Mouse (Mus musculus) megakaryocyte, embryonic 14.5 days (primary cell): Measurements from ENCODE around the gene Anxa5. TPM values are rescaled to one million over a fixed set of nuclear protein-coding genes. Genes with fewer than 3 reads are reported as not detected.

Source experiments
- H3K27me3 ChIP-seq: replicated peaks from 2 replicates; pipeline ENCODE3; 2012; ENCODE audit warnings: inconsistent platforms
- H3K36me3 ChIP-seq: replicated peaks from 2 replicates; pipeline ENCODE3; 2012; ENCODE audit warnings: low read length, inconsistent platforms, mixed read lengths
- H3K4me1 ChIP-seq: 2 replicates; pipeline ENCODE4 v1.6.1; 2012; ENCODE audit warnings: inconsistent platforms
- H3K4me3 ChIP-seq: replicated peaks from 2 replicates; pipeline ENCODE3; 2012; ENCODE audit warnings: moderate library complexity, mild to moderate bottlenecking, inconsistent platforms
- H3K9me3 ChIP-seq: 2 replicates; pipeline ENCODE4 v1.6.1; 2012; ENCODE audit warnings: inconsistent platforms
- FLI1 ChIP-seq: IDR thresholded peaks from 2 replicates; pipeline ENCODE4 v1.6.1; 2012; ENCODE audit warnings: low read length, inconsistent platforms, mixed read lengths
- GATA1 ChIP-seq: IDR thresholded peaks from 3 replicates; pipeline ENCODE4 v1.6.1; 2012; ENCODE audit warnings: mixed read lengths, low read length, inconsistent platforms, borderline replicate concordance
- polyA plus RNA-seq: library from polyadenylated mRNA; stranded (reverse); fragments of >175 nt; gene quantifications from 2 replicates; pipeline ENCODE4 v1.2.3, GENCODE M21; 2012; ENCODE audit warnings: low replicate concordance; ENCODE audit not compliant: insufficient read depth

Gene Anxa5
- polyA plus RNA-seq, 1 experiment: 227 TPM

DNA sequence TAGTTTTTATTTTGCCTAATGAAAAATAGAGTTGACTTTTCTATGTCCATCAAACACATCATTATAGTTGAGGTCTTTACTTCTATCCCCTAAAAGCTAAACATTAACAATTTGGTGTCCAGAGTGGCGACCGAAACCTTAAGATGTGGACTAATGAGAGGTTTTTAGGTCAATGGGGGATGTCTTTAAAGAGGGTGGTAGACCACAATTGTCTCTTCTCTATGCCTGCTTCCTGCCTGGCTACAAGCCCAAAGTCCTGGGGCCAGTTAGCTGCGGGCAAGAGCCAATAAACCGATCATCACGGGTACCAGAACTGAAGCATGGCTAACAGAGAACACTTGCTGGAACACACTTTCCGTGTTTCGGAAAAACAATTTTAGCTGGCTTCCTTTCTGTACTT, 15.0 kb downstream of the Anxa5 start:
- Histone ChIP-seq H3K4me1 (peaks cover 16% of the 10 kb centered on the region), H3K4me3 (no peak overlapping the region), H3K9me3 (no peaks in the 10 kb centered on the region), H3K27me3 (no peaks in the 10 kb centered on the region), H3K36me3 (peaks cover 91% of the 10 kb centered on the region)
- no peak for TF ChIP-seq FLI1
- TF ChIP-seq GATA1: no peak

DNA sequence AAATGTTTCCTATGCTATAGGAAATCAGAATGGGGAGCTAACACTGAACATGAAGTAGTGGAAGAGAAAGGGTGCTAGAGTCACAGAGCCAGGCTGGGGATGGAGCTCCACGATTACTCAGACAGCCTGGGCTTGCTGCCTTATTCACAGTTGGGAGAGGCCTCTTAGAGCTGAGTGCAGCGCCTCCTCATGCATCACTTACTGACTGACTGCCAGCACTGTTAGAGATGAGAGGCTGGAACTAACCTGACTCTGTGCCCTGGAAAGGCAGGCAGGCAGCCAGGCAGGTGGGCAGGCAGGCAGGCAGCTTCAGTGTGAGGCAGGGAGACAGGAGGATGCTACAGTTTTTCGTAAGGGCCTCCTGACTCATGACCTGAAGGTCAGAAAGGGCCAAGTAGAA, 20.1 kb downstream of the Anxa5 start:
- H3K36me3 ChIP-seq: peaks cover 96% of the 10 kb centered on the region

DNA sequence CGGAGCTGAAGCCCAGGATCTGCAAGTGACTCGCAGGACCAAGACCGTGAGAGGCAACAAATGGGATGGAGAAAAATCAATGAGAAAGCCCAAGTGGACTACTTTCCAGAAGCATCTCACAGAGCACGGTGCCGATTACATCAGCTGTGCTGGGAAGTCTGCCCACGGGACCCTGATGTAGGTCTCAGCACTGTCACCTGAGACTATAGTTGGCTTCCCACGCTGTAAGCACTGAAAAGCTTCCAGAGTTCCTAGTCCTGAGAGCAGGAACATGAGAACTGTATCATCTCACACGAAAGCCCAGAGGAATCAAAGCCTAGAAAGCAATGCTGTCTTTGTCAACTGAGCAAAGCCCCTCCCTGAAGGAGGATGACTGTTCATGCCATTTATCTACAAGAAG, 20.6 kb downstream of the Anxa5 start:
- Histone ChIP-seq H3K9me3 (no peaks in the 10 kb centered on the region), H3K4me3 (no peak overlapping the region), H3K36me3 (peaks cover 96% of the 10 kb centered on the region), H3K27me3 (no peaks in the 10 kb centered on the region), H3K4me1 (peaks cover 16% of the 10 kb centered on the region)
- TF ChIP-seq FLI1 (no peak), GATA1 (no peak)

More for the DNA sequence above, 20.1 kb downstream of the Anxa5 start:
- peaks cover 11% of the 10 kb centered on the region for H3K4me1 ChIP-seq
- no peaks in the 10 kb centered on the region for H3K9me3 ChIP-seq
- no peaks in the 10 kb centered on the region for H3K27me3 ChIP-seq
- H3K4me3 ChIP-seq: no peak overlapping the region
- TF ChIP-seq GATA1: no peak
- TF ChIP-seq FLI1: no peak

DNA sequence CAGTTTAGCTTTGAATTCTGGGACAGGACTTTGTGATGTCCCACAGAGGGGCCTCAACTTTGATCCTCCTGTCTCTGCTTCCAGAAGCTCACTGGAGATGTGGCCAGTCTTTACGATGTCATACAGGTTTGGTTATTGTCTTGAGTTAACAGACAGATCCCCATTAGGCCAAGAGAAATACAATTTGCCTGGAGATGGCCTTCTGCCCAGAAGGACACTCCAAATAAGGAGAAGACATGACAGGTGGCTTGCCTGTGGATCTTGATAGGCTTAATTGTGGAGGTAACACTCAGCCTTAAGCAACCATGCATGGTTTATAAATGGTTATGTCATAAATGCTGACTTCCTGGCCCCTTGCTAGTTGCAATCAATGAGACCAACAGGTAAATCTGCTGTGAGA, 23.2 kb downstream of the Anxa5 start:
- Histone ChIP-seq H3K36me3 (peaks cover 93% of the 10 kb centered on the region), H3K9me3 (no peaks in the 10 kb centered on the region), H3K27me3 (no peaks in the 10 kb centered on the region)

DNA sequence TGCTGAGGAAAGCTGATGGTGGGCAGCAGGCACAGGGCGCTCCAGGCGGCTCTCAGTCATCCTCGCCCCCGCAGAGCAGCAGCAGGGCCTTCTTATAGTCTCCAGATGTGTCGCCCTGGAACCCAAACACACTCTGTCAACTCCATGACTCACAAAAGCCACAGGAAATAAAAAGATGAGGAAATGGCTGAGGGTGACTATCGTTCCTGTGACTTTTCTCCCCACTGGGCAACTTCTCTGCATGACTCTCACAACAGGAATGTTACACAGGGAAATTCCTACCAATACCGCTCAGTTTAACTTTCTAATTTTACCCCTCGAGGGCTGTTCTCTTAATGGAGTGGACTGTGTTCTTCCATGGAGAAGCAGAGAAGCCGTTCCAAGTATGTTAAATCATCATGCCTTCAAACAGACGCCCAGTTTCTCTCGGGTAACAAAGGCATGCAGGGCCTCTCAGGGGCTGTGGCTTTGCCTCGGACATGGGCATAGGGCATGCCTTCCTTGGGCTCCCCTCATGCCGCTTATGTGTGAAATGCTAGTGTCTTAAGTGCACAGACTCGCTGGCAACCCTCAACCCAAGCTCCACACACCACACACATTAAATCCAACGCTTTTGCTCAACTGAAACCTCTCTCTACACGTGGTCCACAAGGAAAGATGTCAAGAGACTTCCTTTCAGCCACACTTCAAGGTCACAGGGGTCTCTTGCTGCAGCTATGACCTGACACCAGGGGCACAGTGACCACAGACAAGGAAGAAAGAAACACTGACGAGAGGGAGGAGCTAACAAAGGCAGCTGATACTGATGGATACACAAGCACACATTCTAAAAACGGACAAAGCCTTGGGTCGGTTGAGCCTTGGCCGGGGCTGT, 26.2 kb downstream of the Anxa5 start:
- TF ChIP-seq GATA1: no peak
- TF ChIP-seq FLI1: no peak
- H3K4me3 ChIP-seq: peak overlapping the region; percentile 82

More for the DNA sequence above, 23.2 kb downstream of the Anxa5 start:
- no peak overlapping the region for H3K4me3 ChIP-seq
- H3K4me1 ChIP-seq: peaks cover 34% of the 10 kb centered on the region
- TF ChIP-seq FLI1: no peak
- TF ChIP-seq GATA1: no peak

DNA sequence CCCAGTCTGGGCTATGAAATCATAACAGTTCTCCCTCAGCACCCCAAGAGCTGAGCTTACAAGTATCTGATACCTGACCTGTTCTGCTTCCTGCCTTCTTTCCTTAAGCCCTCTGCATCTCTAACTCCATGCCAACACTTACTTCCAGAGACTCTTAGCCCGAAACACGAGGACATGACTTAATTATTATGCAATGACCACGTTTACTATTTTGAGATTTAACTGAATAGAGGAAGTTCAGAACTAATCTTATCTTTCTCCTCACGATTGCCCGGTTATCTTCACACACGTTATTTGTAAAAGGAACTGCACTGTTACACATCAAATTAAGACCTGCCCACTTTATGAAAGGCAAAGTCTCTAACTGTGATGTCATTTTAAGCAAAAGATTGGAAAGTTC, 28.8 kb downstream of the Anxa5 start:
- H3K4me1 ChIP-seq: peaks cover 34% of the 10 kb centered on the region
- TF ChIP-seq FLI1 (no peak), GATA1 (no peak)
- no peak overlapping the region for H3K4me3 ChIP-seq
- no peaks in the 10 kb centered on the region for H3K27me3 ChIP-seq
- peaks cover 43% of the 10 kb centered on the region for H3K36me3 ChIP-seq
- H3K9me3 ChIP-seq: no peaks in the 10 kb centered on the region

More for the DNA sequence above, 26.2 kb downstream of the Anxa5 start:
- Histone ChIP-seq H3K27me3 (no peaks in the 10 kb centered on the region), H3K36me3 (peaks cover 68% of the 10 kb centered on the region), H3K4me1 (peaks cover 38% of the 10 kb centered on the region), H3K9me3 (no peaks in the 10 kb centered on the region)

DNA sequence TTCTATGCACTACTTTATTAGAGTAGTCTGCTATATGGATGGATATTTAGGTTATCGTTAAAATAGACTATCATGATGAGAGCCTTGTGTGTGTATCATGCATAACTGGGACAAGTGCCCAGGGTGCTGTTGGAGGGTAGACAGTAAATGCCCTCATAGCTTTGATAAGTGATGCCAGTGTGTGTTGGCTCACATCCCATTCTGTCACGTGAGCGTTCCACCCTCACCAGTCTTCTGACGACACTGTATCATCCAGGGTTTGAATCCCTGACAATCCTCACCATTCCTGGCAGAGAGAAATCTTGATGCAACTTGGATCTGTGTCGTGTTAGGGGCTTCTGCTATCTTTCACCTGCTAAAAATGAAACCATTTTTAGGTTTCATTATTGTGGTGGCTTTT, 29.2 kb downstream of the Anxa5 start:
- Histone ChIP-seq H3K4me1 (peaks cover 34% of the 10 kb centered on the region), H3K27me3 (peaks cover 2% of the 10 kb centered on the region), H3K36me3 (peaks cover 38% of the 10 kb centered on the region), H3K4me3 (peak overlapping the region; percentile 44), H3K9me3 (no peaks in the 10 kb centered on the region)
- TF ChIP-seq GATA1: no peak
- no peak for TF ChIP-seq FLI1

DNA sequence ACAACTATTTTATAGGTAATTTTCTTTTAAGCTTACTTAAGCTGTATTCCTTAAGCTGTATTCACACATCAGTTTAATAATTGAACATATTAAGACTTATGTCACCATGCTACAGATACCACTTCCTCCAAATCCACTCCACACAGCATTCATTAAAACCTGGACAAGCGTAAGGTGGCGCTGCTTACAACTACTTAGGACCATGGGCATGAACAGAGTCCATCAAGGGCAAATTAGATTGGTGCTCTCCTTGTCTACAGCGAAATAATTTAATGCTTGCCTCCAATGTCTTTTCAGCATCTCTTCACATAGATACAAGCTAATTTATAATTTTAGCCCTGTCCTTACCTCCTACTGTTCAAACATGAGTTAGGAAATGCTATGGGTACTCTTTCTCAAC, 29.7 kb downstream of the Anxa5 start:
- no peak overlapping the region for H3K4me3 ChIP-seq
- TF ChIP-seq FLI1 (no peak), GATA1 (no peak)
- no peaks in the 10 kb centered on the region for H3K9me3 ChIP-seq
- peaks cover 34% of the 10 kb centered on the region for H3K4me1 ChIP-seq
- H3K36me3 ChIP-seq: peaks cover 34% of the 10 kb centered on the region
- peaks cover 2% of the 10 kb centered on the region for H3K27me3 ChIP-seq

DNA sequence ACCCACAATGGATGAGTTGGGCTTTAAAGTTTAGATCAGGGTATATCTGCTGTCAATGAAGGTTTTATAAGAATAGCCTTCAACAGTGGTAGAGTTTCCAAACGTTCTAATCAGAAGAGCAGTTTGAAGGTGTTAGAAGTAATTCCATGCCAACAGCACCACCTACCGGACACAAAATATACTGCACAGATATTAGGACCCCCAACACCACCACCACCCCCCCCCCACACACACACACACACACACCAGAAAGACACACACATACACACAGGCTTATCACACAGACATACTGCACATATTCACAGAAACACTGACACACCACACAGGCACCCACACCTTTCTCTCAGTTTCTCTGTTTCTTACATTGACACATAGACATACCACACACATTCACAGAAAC, 33.3 kb downstream of the Anxa5 start:
- Histone ChIP-seq H3K36me3 (peaks cover under 1% of the 10 kb centered on the region), H3K27me3 (peaks cover 7% of the 10 kb centered on the region), H3K4me3 (no peak overlapping the region), H3K9me3 (no peaks in the 10 kb centered on the region), H3K4me1 (peaks cover 10% of the 10 kb centered on the region)
- TF ChIP-seq FLI1 (no peak), GATA1 (no peak)

DNA sequence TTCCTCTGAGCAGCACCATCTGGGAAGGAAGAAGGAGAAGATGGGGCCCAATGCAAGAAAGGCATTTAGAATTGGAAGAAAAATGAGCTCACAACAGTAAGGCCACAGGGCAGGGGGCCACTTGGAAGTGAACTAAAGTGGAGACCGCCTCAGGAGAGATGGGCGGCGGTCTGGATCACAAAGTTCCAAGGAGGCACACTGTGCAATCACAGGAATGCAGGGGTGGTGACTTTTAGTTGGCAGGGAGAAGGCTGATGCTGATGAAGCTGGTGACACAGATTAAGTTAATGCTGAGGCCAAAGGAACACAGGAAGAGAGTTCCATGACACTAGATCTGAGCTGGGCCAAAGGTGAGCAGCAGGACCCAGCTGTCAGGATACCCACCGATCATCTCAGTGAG, 35.4 kb downstream of the Anxa5 start:
- Histone ChIP-seq H3K36me3 (no peaks in the 10 kb centered on the region), H3K27me3 (peaks cover 10% of the 10 kb centered on the region), H3K4me3 (no peak overlapping the region), H3K9me3 (no peaks in the 10 kb centered on the region), H3K4me1 (no peaks in the 10 kb centered on the region)
- no peak for TF ChIP-seq GATA1
- no peak for TF ChIP-seq FLI1

DNA sequence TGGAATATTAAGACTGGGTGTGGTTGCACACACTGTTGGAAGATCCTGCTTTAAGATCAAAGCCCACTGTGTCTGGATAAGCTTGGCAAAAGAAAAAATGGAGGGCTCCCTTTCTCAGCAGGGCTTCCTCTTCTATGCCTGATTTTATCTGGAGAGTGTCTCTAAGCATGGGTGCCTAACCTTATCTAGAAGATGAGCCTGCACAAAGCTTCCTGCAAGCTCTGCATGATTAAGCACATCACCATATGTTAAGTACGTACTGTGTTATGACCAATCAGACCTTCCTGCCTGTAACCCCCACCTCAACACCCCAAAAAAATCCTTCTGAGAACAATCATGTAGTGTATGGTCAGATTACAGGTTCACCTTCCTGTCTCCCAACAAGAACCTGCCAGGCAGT, 45.3 kb downstream of the Anxa5 start:
- Histone ChIP-seq H3K9me3 (peaks cover 9% of the 10 kb centered on the region; the same call in 1 of the 2 replicates), H3K4me3 (no peak overlapping the region), H3K27me3 (no peaks in the 10 kb centered on the region), H3K36me3 (no peaks in the 10 kb centered on the region), H3K4me1 (no peaks in the 10 kb centered on the region)
- no peak for TF ChIP-seq FLI1
- no peak for TF ChIP-seq GATA1
